Mouse (Mus musculus) left cerebral cortex, postnatal 36 days (tissue): ENCODE results near the gene Dhx30. TPM values are rescaled to one million over a fixed set of nuclear protein-coding genes. Genes with fewer than 3 reads are reported as not detected.
"Not testable (repeated sequence)": the region's sequence is repeated elsewhere in the genome, so short reads cannot be mapped to it uniquely, and the experiment has no call there.

Experiments used
- DNase-seq, 2 experiments: peaks; one replicate each; pipeline ENCODE4 v3.0.0; 2021 to 2022; ENCODE audit warnings: low spot score in 2 of 2, mixed read lengths in 1 of 2
- intact Hi-C: fragments of 180-260 bp; cut with DNase I; formaldehyde crosslinking; loops from one replicate; pipeline ENCODE4 v1.15.1; 2025
- total RNA-seq, 2 experiments: library from RNA; stranded (reverse); gene quantifications; 2 replicates each; pipeline ENCODE4 v1.2.3; 2021

Gene Dhx30
- total RNA-seq = 100 to 1,000 TPM; 163 to 166 TPM

- intact Hi-C loops = no loop called here
- no peak for DNase-seq
Observed at GRCm38 (mm10) chr9:110117779-110118139, at the start of gene Dhx30. TSS of gene Dhx30 (minus strand) at chr9:110117830.

GRCm38 (mm10) chr9:110163071-110163470 lies 45.4 kb upstream of the Dhx30 start:
- DNase-seq = no peak
- intact Hi-C loops = no loop called here

GRCm38 (mm10) chr9:110162441-110162840 lies 44.8 kb upstream of the Dhx30 start:
- intact Hi-C loops = no loop called here
- DNase-seq = no peak

GRCm38 (mm10) chr9:110160486-110160885 lies 42.9 kb upstream of the Dhx30 start:
- DNase-seq, intact Hi-C loops: not testable (repeated sequence)

- DNase-seq = no peak
- intact Hi-C loops = no loop called here
Observed at GRCm38 (mm10) chr9:110159036-110159435, 41.4 kb upstream of the Dhx30 start.

- DNase-seq = no peak
- intact Hi-C loops = no loop called here
Observed at GRCm38 (mm10) chr9:110148598-110148997, 31.0 kb upstream of the Dhx30 start.

GRCm38 (mm10) chr9:110142097-110142496 lies 24.5 kb upstream of the Dhx30 start:
- intact Hi-C loops = no loop called here

GRCm38 (mm10) chr9:110139119-110139518 lies 21.5 kb upstream of the Dhx30 start:
- DNase-seq = no peak
- intact Hi-C loops = no loop called here

More at GRCm38 (mm10) chr9:110142097-110142496, 24.5 kb upstream of the Dhx30 start:
- no peak for DNase-seq

- DNase-seq = no peak
- intact Hi-C loops = no loop called here
Observed at GRCm38 (mm10) chr9:110134176-110134575, 16.5 kb upstream of the Dhx30 start.

- intact Hi-C loops = no loop called here
- no peak for DNase-seq
Observed at GRCm38 (mm10) chr9:110132921-110133320, 15.3 kb upstream of the Dhx30 start.

- DNase-seq = no peak
- intact Hi-C loops = no loop called here
Observed at GRCm38 (mm10) chr9:110132201-110132605, 14.6 kb upstream of the Dhx30 start.

GRCm38 (mm10) chr9:110131525-110132197 lies 14.0 kb upstream of the Dhx30 start:
- intact Hi-C loops = no loop called here
- peak; percentile 99 for DNase-seq

GRCm38 (mm10) chr9:110130896-110131524 lies 13.4 kb upstream of the Dhx30 start:
- no peak for DNase-seq
- intact Hi-C loops = no loop called here

- DNase-seq, intact Hi-C loops: not testable (repeated sequence)
Observed at GRCm38 (mm10) chr9:110124008-110124540, 6.4 kb upstream of the Dhx30 start.

GRCm38 (mm10) chr9:110123322-110123721 lies 5.7 kb upstream of the Dhx30 start:
- intact Hi-C loops = no loop called here

GRCm38 (mm10) chr9:110121424-110121823 lies 3.8 kb upstream of the Dhx30 start:
- peak; percentile 8 to 23 for DNase-seq
- intact Hi-C loops = no loop called here

More at GRCm38 (mm10) chr9:110123322-110123721, 5.7 kb upstream of the Dhx30 start:
- DNase-seq = no peak

- DNase-seq = no peak
- intact Hi-C loops = no loop called here
Observed at GRCm38 (mm10) chr9:110118249-110118648, 619 bp upstream of the Dhx30 start.

- DNase-seq = peak; percentile 91 to 94
- intact Hi-C loops = no loop called here
Observed at GRCm38 (mm10) chr9:110116977-110117778, 452 bp downstream of the Dhx30 start, which contains the start of gene Smarcc1. TSS of gene Smarcc1 (plus strand) at chr9:110117708.

- DNase-seq = no peak
- intact Hi-C loops = no loop called here
Observed at GRCm38 (mm10) chr9:110116353-110116976, 1.2 kb downstream of the Dhx30 start.
